In genomic region chr6:147475727-147476613, GRCm38 (mm10) we compare ENCODE assay signal across 8 mouse cellular contexts. TPM values are rescaled to one million over a fixed set of nuclear protein-coding genes. Genes with fewer than 3 reads are reported as not detected.
A peak's percentile ranks its signal among the peaks of the same experiment; 100 is the strongest.
DNase-seq lines count a peak whose midpoint lies in the region; ATAC-seq and TF ChIP-seq lines count a peak whose summit lies in the region.

Ccdc91 (plus strand) TSS chr6:147475828.

- peak; percentile 99 for DNase-seq in 3134 (ENCODE audit: extremely low read depth, insufficient read length, low spot score)
- peak; percentile 90 for DNase-seq in heart, adult 8-10 months (ENCODE audit: low spot score)
- DNase-seq in kidney, adult 9 months, result peak; percentile 93
- peak; percentile 93 for DNase-seq in limb, embryonic 14.5 days (ENCODE audit: low spot score)
- DNase-seq in midbrain, postnatal 0 days (ENCODE audit: low spot score), result peak; percentile 91
- DNase-seq in spleen, postnatal 14 days (ENCODE audit: low spot score in 2 of 2), result peak; percentile 62 to 76

- under 1% methylated on average over 78 of the region's 78 CpGs for WGBS in bone marrow, adult 2 months
- 1% methylated on average over 78 of the region's 78 CpGs for WGBS in embryonic facial prominence, embryonic 15.5 days
- under 1% methylated on average over 64 of the region's 78 CpGs for WGBS in limb, embryonic 14.5 days
- WGBS in midbrain, postnatal 0 days, result under 1% methylated on average over 76 of the region's 78 CpGs

- no peaks in the 10 kb centered on the region for H3K36me3 ChIP-seq in embryonic facial prominence, embryonic 15.5 days
- no peaks in the 10 kb centered on the region for H3K36me3 ChIP-seq in limb, embryonic 14.5 days (ENCODE audit: control insufficient read depth, insufficient read depth, low read length)
- H3K36me3 ChIP-seq in midbrain, postnatal 0 days (ENCODE audit: insufficient read depth, low read length), result no peaks in the 10 kb centered on the region

- no peaks in the 10 kb centered on the region for H3K9me3 ChIP-seq in embryonic facial prominence, embryonic 15.5 days (replicated peaks)
- H3K9me3 ChIP-seq in limb, embryonic 14.5 days (ENCODE audit: control insufficient read depth, low read length), result no peaks in the 10 kb centered on the region
- H3K9me3 ChIP-seq in midbrain, postnatal 0 days (ENCODE audit: low read length), result no peaks in the 10 kb centered on the region

- peak within 1 kb of the TSS; percentile 43 for H3K9ac ChIP-seq in embryonic facial prominence, embryonic 15.5 days
- peak within 1 kb of the TSS; percentile 86 for H3K9ac ChIP-seq in limb, embryonic 14.5 days (ENCODE audit: low read depth, low read length, severe bottlenecking)
- H3K9ac ChIP-seq in midbrain, postnatal 0 days (replicated peaks; ENCODE audit: low read length, poor library complexity, severe bottlenecking), result peak within 1 kb of the TSS; percentile 81

- no peak for TF ChIP-seq CTCF in bone marrow, adult 2 months (IDR thresholded peaks at IDR 0.05; ENCODE audit: control insufficient read depth, insufficient read depth, low read length)
- TF ChIP-seq CTCF in midbrain, postnatal 0 days (IDR thresholded peaks at IDR 0.05), result peak; percentile 49

- H3K27me3 ChIP-seq in embryonic facial prominence, embryonic 15.5 days, result no peaks in the 10 kb centered on the region
- H3K27me3 ChIP-seq in limb, embryonic 14.5 days (ENCODE audit: control insufficient read depth, insufficient read depth, low read length), result no peaks in the 10 kb centered on the region
- H3K27me3 ChIP-seq in midbrain, postnatal 0 days (ENCODE audit: insufficient read depth, low read length), result no peaks in the 10 kb centered on the region

- peak within 1 kb of the TSS; percentile 66 for H3K4me3 ChIP-seq in bone marrow, adult 2 months (replicated peaks; ENCODE audit: control insufficient read depth, low read depth, low read length)
- peak within 1 kb of the TSS; percentile 65 for H3K4me3 ChIP-seq in embryonic facial prominence, embryonic 15.5 days (replicated peaks)
- peak within 1 kb of the TSS; percentile 65 for H3K4me3 ChIP-seq in limb, embryonic 14.5 days (replicated peaks; ENCODE audit: low read length)
- peak within 1 kb of the TSS; percentile 69 for H3K4me3 ChIP-seq in midbrain, postnatal 0 days (ENCODE audit: low read depth, low read length)

- ATAC-seq in embryonic facial prominence, embryonic 15.5 days (ENCODE audit: insufficient number of reproducible peaks, low FRiP score, low TSS enrichment, low read depth), result peak; percentile 95
- peak; percentile 95 for ATAC-seq in limb, embryonic 14.5 days (ENCODE audit: low FRiP score, low read depth)
- peak; percentile 97 for ATAC-seq in midbrain, postnatal 0 days (ENCODE audit: low FRiP score)

- peak; percentile 64; the same call in 1 of the 2 replicates for TF ChIP-seq POLR2A in bone marrow, adult 2 months (IDR thresholded peaks at IDR 0.05; ENCODE audit: borderline replicate concordance, control insufficient read depth, low read depth, low read length)
- TF ChIP-seq POLR2A in limb, embryonic 14.5 days (IDR thresholded peaks at IDR 0.05; ENCODE audit: borderline replicate concordance, extremely low read depth, insufficient read depth, insufficient read length), result peak; percentile 73; the same call in 1 of the 2 replicates

- H3K27ac ChIP-seq in bone marrow, adult 2 months (ENCODE audit: control insufficient read depth, insufficient read depth, low read depth, low read length, poor library complexity), result peak within 1 kb of the TSS; percentile 83
- H3K27ac ChIP-seq in embryonic facial prominence, embryonic 15.5 days (replicated peaks), result peak within 1 kb of the TSS; percentile 90
- peak within 1 kb of the TSS; percentile 84 for H3K27ac ChIP-seq in limb, embryonic 14.5 days (replicated peaks; ENCODE audit: low read depth, low read length)
- H3K27ac ChIP-seq in midbrain, postnatal 0 days (ENCODE audit: low read depth, low read length), result peak within 1 kb of the TSS; percentile 87

- H3K4me1 ChIP-seq in bone marrow, adult 2 months (ENCODE audit: control insufficient read depth, insufficient read depth, low read length), result no peaks in the 10 kb centered on the region
- H3K4me1 ChIP-seq in embryonic facial prominence, embryonic 15.5 days, result peaks cover 4% of the 10 kb centered on the region
- H3K4me1 ChIP-seq in limb, embryonic 14.5 days (ENCODE audit: control insufficient read depth, insufficient read depth, low read length), result no peaks in the 10 kb centered on the region
- no peaks in the 10 kb centered on the region for H3K4me1 ChIP-seq in midbrain, postnatal 0 days (ENCODE audit: insufficient read depth, low read length)

- peak within 1 kb of the TSS; percentile 79 for H3K4me2 ChIP-seq in embryonic facial prominence, embryonic 15.5 days (replicated peaks)
- H3K4me2 ChIP-seq in limb, embryonic 14.5 days (replicated peaks; ENCODE audit: low read depth, low read length, severe bottlenecking), result peak within 1 kb of the TSS; percentile 83
- peak within 1 kb of the TSS; percentile 83 for H3K4me2 ChIP-seq in midbrain, postnatal 0 days (ENCODE audit: low read depth, low read length, poor library complexity, severe bottlenecking)

RNA-seq across cellular contexts. Expression of gene Ccdc91, which starts in this region (rescaled TPM):
- polyA plus RNA-seq in bone marrow, adult 2 months (2011; ENCODE audit: insufficient read depth, insufficient read length, low replicate concordance, missing spikeins), result 5.7 and 9.6 TPM in 2 replicates
- 31.0 and 31.2 TPM in 2 replicates for polyA plus RNA-seq in embryonic facial prominence, embryonic 15.5 days (2015; fragmentation: Nextera tagmentation; extraction: Ambion mirVana)
- 10 to 100 TPM; 24.7 to 33.1 (median 28.4) TPM for total RNA-seq in heart, adult 8-10 months (2022)
- 12.6 and 16.5 TPM in 2 replicates for polyA plus RNA-seq in limb, embryonic 14.5 days (2012; rRNA removed)
- polyA plus RNA-seq in limb, embryonic 14.5 days (2014; fragmentation: Nextera tagmentation; extraction: Ambion mirVana), result 21.0 and 23.6 TPM in 2 replicates
- total RNA-seq in midbrain, postnatal 0 days (2014; rRNA removed), result 36.5 and 38.2 TPM in 2 replicates
- polyA plus RNA-seq in midbrain, postnatal 0 days (2015; fragmentation: Nextera tagmentation; extraction: Ambion mirVana), result 40.3 and 47.6 TPM in 2 replicates

Comparison
In these comparisons a context has a peak if more than half of its experiments do, and no peak if none do; other contexts are left out.
1. Peak in every context shown above with its lines: DNase-seq, ATAC-seq, H3K4me3 ChIP-seq and H3K27ac ChIP-seq.